Mouse (Mus musculus) CD4-positive, CD25-positive, alpha-beta regulatory T cell, adult 4 months (primary cell): ENCODE data around the gene Sema4g. TPM values are rescaled to one million over a fixed set of nuclear protein-coding genes. Genes with fewer than 3 reads are reported as not detected.
A peak's percentile ranks its signal among the peaks of the same experiment; 100 is the strongest.

Experiments
- ATAC-seq: one replicate; pipeline ENCODE4 v1.8.0; 2017
- polyA plus RNA-seq, 2 experiments: library from polyadenylated mRNA; unstranded; fragments of 100-300 nt; shearing (Covaris generic); gene quantifications; one replicate each; pipeline ENCODE4 v1.2.1; 2017

Sema4g gene
- polyA plus RNA-seq, 2 experiments from 2014 or later: 0.14 to 0.31 TPM

DNA sequence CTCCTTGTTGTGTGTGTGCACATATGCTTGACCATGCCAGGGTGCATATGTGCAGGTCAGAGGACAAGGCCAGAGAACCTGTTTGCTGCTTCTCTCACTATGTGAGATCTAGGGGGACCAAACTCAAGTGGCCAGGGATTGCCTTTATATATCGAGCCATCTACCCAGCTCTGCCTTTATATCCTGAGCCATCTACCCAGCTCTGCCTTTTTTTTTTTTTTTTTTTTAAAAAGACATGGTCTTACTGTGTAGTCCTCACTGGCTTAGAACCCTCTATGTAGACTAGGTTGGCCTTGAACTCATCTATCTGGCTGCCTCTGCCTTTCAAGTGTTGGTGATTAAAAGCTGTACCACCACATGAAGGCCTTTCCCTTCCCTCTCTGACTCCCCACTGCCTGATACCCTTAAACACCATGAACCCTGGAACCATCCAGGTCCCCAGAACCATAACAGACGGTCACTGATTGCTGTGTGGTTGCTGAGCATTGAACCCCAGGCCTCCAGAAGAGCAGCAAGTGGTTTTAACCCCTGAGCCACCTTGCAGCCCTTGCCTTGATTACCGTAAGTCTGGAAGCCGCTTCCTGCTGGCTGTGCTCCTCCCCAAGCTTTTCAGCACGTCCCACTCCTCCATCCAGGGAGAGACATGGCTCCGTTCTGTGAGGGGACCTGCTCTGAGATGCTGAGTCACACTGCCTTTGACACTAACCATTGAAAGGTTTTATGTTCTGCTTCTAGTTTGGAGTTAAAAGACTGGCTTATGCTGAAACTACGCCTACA lies 15.0 kb downstream of the Sema4g start:
- ATAC-seq: no peak

GRCm38 (mm10) chr19:45005444-45005843 lies 16.5 kb downstream of the Sema4g start, which contains the start of gene Twnk:
Gene Twnk, plus strand, starts transcription at chr19:45005663.
- ATAC-seq: no peak

DNA sequence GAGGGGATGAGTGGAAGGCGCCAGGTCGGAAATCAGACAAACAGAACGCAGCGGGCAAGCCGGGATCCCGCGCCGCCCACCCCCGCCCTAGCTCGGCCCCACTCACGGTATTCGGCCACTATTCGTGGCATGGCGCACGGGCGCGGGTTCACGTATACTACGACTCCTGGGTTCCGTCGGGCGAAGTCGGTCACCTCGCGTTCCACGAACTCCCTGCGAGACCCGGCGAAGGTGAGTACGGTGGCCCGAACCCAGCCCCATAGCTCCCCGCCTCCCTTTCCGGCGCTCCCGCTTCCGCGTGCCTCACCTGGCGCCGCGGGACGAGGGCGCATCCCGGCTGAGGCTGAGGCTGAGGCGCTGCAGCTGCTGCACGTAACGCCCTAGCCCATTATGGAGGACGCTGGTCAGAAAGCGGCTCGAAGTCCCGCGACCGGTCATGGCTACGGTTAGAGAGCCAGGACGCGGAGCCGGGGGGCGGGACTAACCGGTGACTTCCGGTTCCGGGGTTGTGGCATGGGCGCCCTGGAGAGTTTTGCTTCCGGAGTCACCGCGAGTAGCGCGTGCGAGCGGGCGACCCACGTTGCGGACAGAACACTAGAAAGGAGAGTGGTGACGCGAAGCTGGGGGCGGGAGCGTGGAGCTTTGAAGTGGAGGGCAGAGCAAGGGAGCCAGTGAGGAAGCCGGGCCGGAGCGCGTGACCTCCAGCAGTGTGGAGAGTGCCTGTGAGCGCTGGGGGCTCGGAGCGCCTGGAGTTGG lies 17.2 kb downstream of the Sema4g start, which contains the start of gene Mrpl43:
TSS of gene Mrpl43 (minus strand) at position 486 of the 756 bp plus-strand sequence.
- peak; percentile 96 for ATAC-seq

DNA sequence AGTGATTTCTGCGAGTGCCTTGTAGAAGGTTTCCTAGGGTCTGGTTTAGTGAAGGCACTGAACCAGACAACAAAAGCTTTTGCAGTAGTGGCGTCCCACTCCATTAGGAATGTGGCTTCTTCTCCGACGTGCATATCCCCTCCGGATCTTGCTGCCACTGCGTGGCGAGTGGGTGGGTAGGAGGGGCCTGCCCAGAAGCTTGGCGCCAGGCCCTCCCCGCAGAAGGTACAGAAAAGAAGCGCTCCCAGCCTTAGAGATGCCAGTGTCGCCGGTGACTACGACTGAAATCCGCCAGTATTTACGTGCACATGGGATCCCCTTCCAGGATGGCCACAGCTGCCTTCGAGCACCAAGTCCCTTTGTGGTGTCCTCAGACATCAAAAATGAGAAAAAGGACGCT lies 18.1 kb downstream of the Sema4g start:
- no peak for ATAC-seq

GRCm38 (mm10) chr19:45007425-45008191 lies 18.7 kb downstream of the Sema4g start:
- no peak for ATAC-seq

DNA sequence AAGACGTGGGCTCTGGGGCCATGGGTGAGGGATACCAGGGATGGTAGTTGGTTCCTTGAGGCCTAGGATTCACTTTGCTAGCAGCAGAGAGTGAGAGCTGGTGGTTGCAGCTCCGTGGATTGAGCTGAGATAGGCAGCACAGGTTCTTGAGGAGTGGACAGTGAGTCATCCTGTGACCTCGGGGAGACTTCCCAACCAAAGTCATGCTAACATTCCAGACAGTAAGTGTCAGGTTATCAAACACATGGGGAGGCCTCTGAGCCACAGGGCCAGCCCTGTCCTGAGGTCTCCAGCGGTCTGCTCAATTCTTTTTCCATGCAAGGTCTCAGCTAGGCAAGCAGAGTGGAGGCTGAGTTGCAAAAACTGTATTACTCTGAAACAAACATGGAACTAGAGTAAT lies 21.7 kb downstream of the Sema4g start:
- no peak for ATAC-seq

DNA sequence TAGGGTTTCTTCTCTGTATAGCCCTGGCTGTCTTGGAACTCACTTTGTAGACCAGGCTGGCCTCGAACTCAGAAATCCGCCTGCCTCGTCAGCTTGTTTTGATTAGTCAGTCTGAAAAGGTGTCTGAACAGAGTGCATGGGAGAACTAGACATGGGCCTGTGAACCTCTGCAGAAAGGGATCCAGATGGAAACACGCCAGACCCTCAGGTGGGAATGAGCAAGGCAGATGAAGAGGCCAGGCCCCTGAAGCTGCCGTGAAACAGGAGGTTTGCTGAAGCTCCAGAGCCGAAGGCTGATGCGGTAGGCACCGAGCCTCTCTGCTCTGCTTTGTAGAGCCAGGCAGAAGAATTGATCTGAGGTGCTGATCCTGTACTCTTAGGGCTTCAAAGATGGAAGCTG lies 23.3 kb downstream of the Sema4g start:
- ATAC-seq: no peak

- ATAC-seq: no peak
Observed at GRCm38 (mm10) chr19:45012636-45013035, 23.7 kb downstream of the Sema4g start.

DNA sequence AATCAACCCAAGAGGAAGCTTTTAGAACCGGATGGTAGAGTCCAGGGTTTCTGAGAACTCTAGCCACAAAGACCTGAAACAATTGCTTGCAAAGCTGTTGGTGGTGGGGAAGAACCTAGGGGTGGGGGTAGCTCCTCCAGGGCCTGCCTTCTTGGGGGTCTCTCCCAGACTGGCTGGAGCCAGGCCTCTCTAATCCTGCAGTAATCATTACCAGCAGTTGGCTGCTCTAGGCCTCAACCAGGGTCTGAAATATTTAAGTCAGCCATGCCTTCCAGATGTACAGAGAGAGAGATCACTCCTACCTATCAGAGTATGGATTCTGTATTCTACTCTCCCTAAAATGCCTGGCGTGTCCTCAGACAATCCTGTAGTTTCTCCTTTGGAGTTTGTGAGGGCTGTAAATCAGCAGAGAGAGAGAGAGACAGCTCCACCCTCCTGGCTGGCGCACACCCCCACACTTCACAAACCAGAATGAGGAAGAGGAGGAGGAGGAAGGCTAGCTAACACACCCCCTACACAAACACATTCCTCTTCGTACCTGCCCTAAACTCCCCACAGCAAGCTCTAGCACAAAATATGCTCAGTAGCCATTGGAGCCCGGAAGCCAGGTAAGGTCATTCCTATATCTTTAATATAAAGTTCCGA lies 24.8 kb downstream of the Sema4g start:
- no peak for ATAC-seq

DNA sequence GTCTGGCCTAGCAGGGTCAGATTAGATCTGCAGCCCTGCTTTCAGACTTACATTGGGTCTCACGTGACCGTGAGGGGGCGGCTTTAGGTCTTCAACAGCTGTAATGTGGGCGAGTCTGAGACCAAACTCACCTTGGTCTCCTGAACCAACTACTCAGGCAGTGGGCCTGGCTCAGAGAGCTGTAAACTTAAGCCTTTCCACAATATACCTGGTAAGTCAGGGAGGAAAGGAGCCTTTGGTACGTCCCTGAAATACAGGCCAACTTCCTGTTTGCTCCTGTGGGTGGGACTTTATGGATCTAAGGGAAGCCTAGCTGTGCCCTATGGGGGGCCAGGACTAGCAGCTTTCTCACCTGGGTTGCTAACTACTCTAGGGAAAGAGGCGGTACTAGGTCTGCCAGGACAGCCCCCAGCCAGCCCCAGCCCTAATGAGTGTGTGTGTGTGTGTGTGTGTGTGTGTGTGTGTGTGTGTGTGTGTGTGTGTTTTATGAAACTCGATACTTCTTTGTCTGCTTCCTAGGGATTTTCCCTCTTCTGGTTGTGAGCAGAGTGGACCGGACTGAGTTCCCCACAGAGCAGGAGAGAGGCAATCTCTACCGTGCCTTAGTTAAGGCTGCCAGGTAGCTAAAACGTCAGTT lies 25.6 kb downstream of the Sema4g start, which contains the start of gene Lzts2:
TSS of gene Lzts2 (plus strand) at position 80 of the 637 bp plus-strand sequence.
- peak; percentile 27 for ATAC-seq

DNA sequence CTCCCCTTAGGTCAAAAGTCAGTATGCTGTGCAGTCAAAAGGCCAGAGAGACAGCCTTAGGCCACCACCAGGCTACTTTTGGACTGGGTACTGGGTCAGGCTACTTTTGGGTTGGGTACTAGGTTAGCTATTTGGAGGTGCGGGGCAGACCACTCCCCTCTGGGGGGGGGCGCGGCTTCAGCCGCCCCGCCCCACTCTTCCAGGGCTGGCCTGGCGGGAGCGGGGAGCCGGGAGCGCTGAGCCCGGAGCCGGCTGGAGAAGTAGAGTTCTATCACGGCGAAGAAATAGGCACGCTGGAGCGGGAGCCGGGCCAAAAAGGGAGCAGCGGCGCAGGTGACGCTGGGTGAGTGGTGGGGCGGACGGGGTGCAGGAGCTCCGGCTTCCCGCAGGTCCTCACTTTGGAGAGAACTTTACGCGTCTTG lies 26.1 kb downstream of the Sema4g start:
- ATAC-seq: peak; percentile 24

GRCm38 (mm10) chr19:45015518-45016281 lies 26.8 kb downstream of the Sema4g start:
- ATAC-seq: peak; percentile 78

DNA sequence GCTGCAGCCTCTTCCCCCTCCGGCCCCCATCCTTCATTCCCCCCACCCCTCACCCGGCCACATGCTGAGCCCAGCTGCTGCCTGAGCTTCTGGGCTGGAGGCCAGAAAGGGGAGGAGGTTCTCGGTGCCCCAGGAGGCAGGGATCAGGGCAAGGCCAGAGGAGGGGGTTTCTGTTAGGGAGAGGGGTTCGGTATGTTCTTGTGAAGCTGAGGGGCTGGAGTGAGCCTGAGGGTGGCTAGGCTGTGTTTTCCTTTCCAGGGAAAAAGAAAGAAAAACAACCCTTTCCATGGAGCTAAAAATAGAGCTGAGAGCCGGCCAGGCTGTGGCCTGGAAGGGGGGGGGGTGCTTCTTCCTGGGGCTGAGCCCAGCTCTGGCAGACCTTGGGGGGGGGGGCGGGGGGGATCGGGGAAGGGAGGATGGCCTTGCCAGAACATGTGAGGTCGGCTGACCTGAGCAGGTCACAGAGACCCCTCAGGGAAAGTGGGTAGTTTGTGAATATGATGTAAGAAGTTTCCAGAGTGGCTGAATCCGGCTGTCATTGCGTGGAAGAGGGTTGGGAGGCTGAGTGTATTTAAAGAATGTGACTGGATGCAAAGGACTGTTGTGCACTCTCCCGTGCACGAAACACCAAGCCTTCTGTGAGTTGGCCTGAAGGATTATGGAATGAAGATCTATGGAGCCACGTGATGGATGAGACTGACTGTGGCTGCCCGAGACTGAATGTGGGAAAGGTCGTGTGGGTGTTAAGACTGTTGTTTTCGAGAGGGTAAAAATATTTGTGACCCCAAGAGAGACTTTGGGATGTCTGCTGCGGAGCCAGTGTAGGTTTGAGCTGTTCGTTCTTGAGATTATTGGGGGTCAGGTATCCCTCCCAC lies 27.7 kb downstream of the Sema4g start:
- no peak for ATAC-seq

- no peak for ATAC-seq
Observed at GRCm38 (mm10) chr19:45017216-45017771, 28.4 kb downstream of the Sema4g start.

- no peak for ATAC-seq
Observed at GRCm38 (mm10) chr19:45017909-45018308, 29.0 kb downstream of the Sema4g start.

- ATAC-seq: no peak
Observed at GRCm38 (mm10) chr19:45018351-45018831, 29.5 kb downstream of the Sema4g start.

- ATAC-seq: no peak
Observed at GRCm38 (mm10) chr19:45020348-45020747, 31.4 kb downstream of the Sema4g start.

GRCm38 (mm10) chr19:45021362-45021761 lies 32.5 kb downstream of the Sema4g start:
- no peak for ATAC-seq

- no peak for ATAC-seq
Observed at GRCm38 (mm10) chr19:45023993-45024392, 35.1 kb downstream of the Sema4g start.
